Mouse (Mus musculus) bone marrow, adult 2 months (tissue): ENCODE results near the gene Pde10a.

Experiments
- CTCF ChIP-seq: fragments of 200-500 bp; IDR thresholded peaks from 2 replicates; pipeline ENCODE4 v1.5.1; 2011; ENCODE audit warnings: low read length, control low read depth; ENCODE audit not compliant: control insufficient read depth, insufficient read depth
- POLR2A ChIP-seq: fragments of 200-500 bp; IDR thresholded peaks from 2 replicates; pipeline ENCODE4 v1.6.1; 2011; ENCODE audit warnings: low read depth, mild to moderate bottlenecking, control low read depth, low read length, borderline replicate concordance; ENCODE audit not compliant: control insufficient read depth

DNA sequence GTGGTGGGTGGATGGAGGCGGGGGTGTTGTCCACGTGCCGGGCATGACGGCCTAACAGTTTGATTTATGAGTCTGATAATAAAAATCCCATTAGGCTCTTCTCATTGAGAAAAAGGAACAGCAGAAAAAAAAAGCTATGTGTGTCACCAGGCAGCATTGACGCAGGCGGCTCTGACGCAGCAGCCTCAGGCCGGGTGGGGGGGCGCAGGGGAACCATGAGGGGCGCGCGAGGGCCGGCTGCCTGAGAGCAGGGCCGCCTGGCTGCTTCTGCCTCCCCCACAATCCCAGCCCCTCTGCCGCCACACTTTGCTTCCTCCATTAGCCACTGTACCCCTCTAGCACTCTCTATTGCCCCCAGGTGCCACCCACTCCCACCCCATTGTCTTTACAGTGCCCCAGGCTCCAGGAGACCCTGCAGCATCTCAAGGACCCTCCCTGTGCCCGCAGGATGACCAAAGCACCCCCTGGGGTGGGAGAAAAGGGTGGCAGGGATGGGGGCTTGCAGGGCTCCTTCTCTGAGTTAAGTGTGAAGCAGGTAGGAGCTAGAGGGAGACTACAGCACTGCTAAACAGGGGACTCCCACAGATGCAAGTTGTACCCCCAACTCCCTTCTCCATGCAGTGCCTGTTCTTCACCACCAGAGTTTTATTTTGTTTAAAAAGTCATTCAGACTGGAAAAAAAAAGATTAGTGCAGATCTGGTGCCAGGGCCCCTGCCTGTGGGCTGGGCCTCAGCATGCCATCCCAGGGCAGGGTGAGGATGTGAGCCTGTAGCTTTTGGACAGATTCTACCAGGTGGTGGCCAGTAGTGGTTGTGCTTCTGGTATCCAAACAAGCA, 16.6 kb upstream of the Pde10a start:
- TF ChIP-seq CTCF: no peak
- no peak for TF ChIP-seq POLR2A
